Mouse (Mus musculus): Measurements from ENCODE around the gene Spp2. TPM values are rescaled to one million over a fixed set of nuclear protein-coding genes. Genes with fewer than 3 reads are reported as not detected.

The Spp2 gene
- polyA plus RNA-seq, 1 experiment from 2014 or later = not detected

Other genes with a start within 250 kb of the Spp2 start
- not detected in 2 replicates for gene Ugt1a5, start 240.9 kb upstream of the Spp2 start, polyA plus RNA-seq (2016; fragmentation: Nextera tagmentation; extraction: Ambion mirVana)
- not detected in 2 replicates for gene Ugt1a2, start 206.4 kb upstream of the Spp2 start, polyA plus RNA-seq (2016; fragmentation: Nextera tagmentation; extraction: Ambion mirVana)
- gene Dnajb3, start 201.2 kb upstream of the Spp2 start, polyA plus RNA-seq (2016; fragmentation: Nextera tagmentation; extraction: Ambion mirVana) = 10.7 and 11.1 TPM in 2 replicates
- gene Ugt1a1, start 195.0 kb upstream of the Spp2 start, polyA plus RNA-seq (2016; fragmentation: Nextera tagmentation; extraction: Ambion mirVana) = not detected in 2 replicates
- gene Mroh2a, start 180.0 kb upstream of the Spp2 start, polyA plus RNA-seq (2016; fragmentation: Nextera tagmentation; extraction: Ambion mirVana) = 0.91 and 1.3 TPM in 2 replicates
- gene Hjurp, start 129.3 kb upstream of the Spp2 start, polyA plus RNA-seq (2016; fragmentation: Nextera tagmentation; extraction: Ambion mirVana) = 213 and 222 TPM in 2 replicates
- gene Trpm8, start 129.3 kb upstream of the Spp2 start, polyA plus RNA-seq (2016; fragmentation: Nextera tagmentation; extraction: Ambion mirVana) = not detected in 2 replicates
- not detected in 2 replicates for gene Glrp1, start 103.1 kb downstream of the Spp2 start, polyA plus RNA-seq (2016; fragmentation: Nextera tagmentation; extraction: Ambion mirVana)

All from midbrain, embryonic 10.5 days (tissue).